ENCODE assay signal across 22 mouse cellular contexts in genomic region chrX:57951301-57951700, GRCm38 (mm10).
A peak's percentile ranks its signal among the peaks of the same experiment; 100 is the strongest.
DNase-seq lines count a peak whose midpoint lies in the region; TF ChIP-seq lines count a peak whose summit lies in the region.
"Had no signal": no experiment of that assay in that cellular context is flagged by ENCODE, and none has a peak within 500 bp of the region (broad histone marks: within the 10 kb centered on the region; RNA-seq: fewer than 3 reads in every experiment).

No protein-coding gene starts in this region.

- H3K27ac ChIP-seq in ES-E14 (ENCODE audit: insufficient read depth, low read depth, low read length, poor library complexity, severe bottlenecking): no peak overlapping the region

- no peaks in the 10 kb centered on the region for H3K4me1 ChIP-seq in ES-E14 (ENCODE audit: control insufficient read depth in 2 of 2, insufficient read depth in 2 of 2, low read length in 2 of 2, poor library complexity in 1 of 2)

- in situ Hi-C loops in ES-E14 (cut with MboI; ENCODE audit: low sequenced_read_pairs in 2 of 2, unreplicated experiment in 2 of 2): no loop called here

- intact Hi-C loops in left cerebral cortex, postnatal 36 days (cut with DNase I): no loop called here

- H3K9ac ChIP-seq in ES-E14 (ENCODE audit: insufficient read depth, low read depth, low read length, poor library complexity, severe bottlenecking): no peak overlapping the region

- no peaks in the 10 kb centered on the region for H3K9me3 ChIP-seq in ES-E14 (ENCODE audit: control insufficient read depth, insufficient read depth, low read depth, low read length)
- H3K9me3 ChIP-seq: G1E had no signal

- H3K36me3 ChIP-seq in ES-E14 (ENCODE audit: control insufficient read depth, insufficient read depth, low read length, poor library complexity, severe bottlenecking): no peaks in the 10 kb centered on the region
- H3K36me3 ChIP-seq: G1E had no signal

- DNase-seq in ES-CJ7 (ENCODE audit: low read depth, low spot score) (peak; percentile 23), ES-E14 (ENCODE audit: low read depth, low spot score) (peak; percentile 11), R1 (ENCODE audit: low read depth, low spot score) (peak; percentile 54), ZHBTc4 (ENCODE audit: low read depth, low spot score) (peak; percentile 61)
- no peak for DNase-seq in thymus, postnatal 4 days
- no peak for DNase-seq in yolk sac, embryonic 10.5 days (ENCODE audit: low spot score)
- no peak for DNase-seq in left cerebral cortex, postnatal 36 days (ENCODE audit: low spot score in 2 of 2)
- DNase-seq in kidney, adult 9 months: no peak
- DNase-seq: adrenal gland, adult 2 months; adrenal gland, adult 8-10 months; adrenal gland, postnatal 10 days; adrenal gland, postnatal 14 days; adrenal gland, postnatal 25 days; adrenal gland, postnatal 36 days; B cell, adult 2 months; cerebellum, adult 11 months; cerebellum, adult 11-12 months; cerebellum, adult 18-20 months; cerebellum, adult 2 months; cerebellum, adult 8-10 months; cerebellum, adult 9-10 months had no signal

- H3K4me3 ChIP-seq in ES-E14 (ENCODE audit: insufficient read depth in 1 of 2, low read depth in 1 of 2, low read length in 2 of 2, poor library complexity in 1 of 2, severe bottlenecking in 1 of 2): no peak overlapping the region

TF ChIP-seq in ES-E14, 5 proteins besides CTCF, POLR2A, EP300 and RAD21:
- TF ChIP-seq CHD2 (IDR thresholded peaks at IDR 0.05; ENCODE audit: low read depth, low read length): no peak
- no peak for TF ChIP-seq ZC3H11A (IDR thresholded peaks at IDR 0.05; ENCODE audit: borderline replicate concordance, low read depth, low read length)
- TF ChIP-seq HCFC1 (IDR thresholded peaks at IDR 0.05; ENCODE audit: borderline replicate concordance, insufficient read depth, low read length): no peak
- no peak for TF ChIP-seq MAFK (IDR thresholded peaks at IDR 0.05; ENCODE audit: insufficient read depth, low read depth, low read length)
- TF ChIP-seq ZNF384 (IDR thresholded peaks at IDR 0.05; ENCODE audit: low read depth, low read length): no peak

Comparison
In these comparisons a context has a peak if more than half of its experiments do, and no peak if none do; other contexts are left out.
1. DNase-seq: peak in ES-CJ7 (single experiment), ES-E14 (single experiment), R1 (single experiment) and ZHBTc4 (single experiment); none in thymus, postnatal 4 days (single experiment), yolk sac, embryonic 10.5 days (single experiment), left cerebral cortex, postnatal 36 days (0 of 2) and kidney, adult 9 months (single experiment).